Mouse (Mus musculus): ENCODE data around the gene Gbp3. TPM values are rescaled to one million over a fixed set of nuclear protein-coding genes. Genes with fewer than 3 reads are reported as not detected.
"Not testable (repeated sequence)": the region's sequence is repeated elsewhere in the genome, so short reads cannot be mapped to it uniquely, and the experiment has no call there.

Gene Gbp3
- total and polyA plus RNA-seq, 2 experiments from 2014 or later: 2.4 to 2.7 TPM

GRCm38 (mm10) chr3:142535667-142536066 lies 24.2 kb upstream of the Gbp3 start:
- H3K27me3 ChIP-seq (ENCODE audit: insufficient read depth, low read length): no peaks in the 10 kb centered on the region
- H3K9me3 ChIP-seq (ENCODE audit: low read length): no peaks in the 10 kb centered on the region
- no peak overlapping the region for H3K9ac ChIP-seq (replicated peaks; ENCODE audit: low read length)
- no peak overlapping the region for H3K4me2 ChIP-seq (ENCODE audit: low read depth, low read length)
- ATAC-seq (no peak), DNase-seq (ENCODE audit: low spot score) (no peak)
- no peak for TF ChIP-seq CTCF (IDR thresholded peaks at IDR 0.05; ENCODE audit: low read depth)
- WGBS: 81% methylated on average over 1 of the region's 1 CpGs
- H3K27ac ChIP-seq: no peak overlapping the region
- H3K4me1 ChIP-seq (ENCODE audit: insufficient read depth, low read length): no peaks in the 10 kb centered on the region
- H3K36me3 ChIP-seq (ENCODE audit: insufficient read depth, low read length): no peaks in the 10 kb centered on the region
- no peak overlapping the region for H3K4me3 ChIP-seq (ENCODE audit: low read length)

- Histone ChIP-seq H3K36me3 (ENCODE audit: insufficient read depth, low read length) (no peaks in the 10 kb centered on the region), H3K27me3 (ENCODE audit: insufficient read depth, low read length) (no peaks in the 10 kb centered on the region), H3K4me2 (ENCODE audit: low read depth, low read length) (no peak overlapping the region), H3K9ac (replicated peaks; ENCODE audit: low read length) (no peak overlapping the region), H3K4me3 (ENCODE audit: low read length) (no peak overlapping the region), H3K4me1 (ENCODE audit: insufficient read depth, low read length) (no peaks in the 10 kb centered on the region), H3K27ac (no peak overlapping the region), H3K9me3 (ENCODE audit: low read length) (no peaks in the 10 kb centered on the region)
- TF ChIP-seq CTCF (IDR thresholded peaks at IDR 0.05; ENCODE audit: low read depth): no peak
- ATAC-seq (no peak), DNase-seq (ENCODE audit: low spot score) (no peak)
- WGBS: 65% methylated on average over 6 of the region's 6 CpGs
These were observed 18.4 kb upstream of the Gbp3 start for GRCm38 (mm10) chr3:142541391-142541790.

- H3K9me3 ChIP-seq (ENCODE audit: low read length); H3K4me3 ChIP-seq (ENCODE audit: low read length); H3K4me2 ChIP-seq (ENCODE audit: low read depth, low read length); ATAC-seq; DNase-seq (ENCODE audit: low spot score); H3K9ac ChIP-seq (replicated peaks; ENCODE audit: low read length); H3K27me3 ChIP-seq (ENCODE audit: insufficient read depth, low read length); H3K36me3 ChIP-seq (ENCODE audit: insufficient read depth, low read length); H3K4me1 ChIP-seq (ENCODE audit: insufficient read depth, low read length); H3K27ac ChIP-seq: not testable (repeated sequence)
- 54% methylated on average over 12 of the region's 12 CpGs for WGBS
These were observed 17.1 kb upstream of the Gbp3 start for GRCm38 (mm10) chr3:142542776-142543175.

GRCm38 (mm10) chr3:142546690-142547089 lies 13.1 kb upstream of the Gbp3 start:
- 42% methylated on average over 3 of the region's 3 CpGs for WGBS
- Histone ChIP-seq H3K9ac (replicated peaks; ENCODE audit: low read length) (no peak overlapping the region), H3K4me3 (ENCODE audit: low read length) (no peak overlapping the region), H3K4me1 (ENCODE audit: insufficient read depth, low read length) (0 out of 2 replicates have a peak, but pooled peaks cover 2% of the 10 kb centered on the region), H3K4me2 (ENCODE audit: low read depth, low read length) (no peak overlapping the region), H3K9me3 (ENCODE audit: low read length) (no peaks in the 10 kb centered on the region), H3K27ac (no peak overlapping the region), H3K27me3 (ENCODE audit: insufficient read depth, low read length) (no peaks in the 10 kb centered on the region), H3K36me3 (ENCODE audit: insufficient read depth, low read length) (no peaks in the 10 kb centered on the region)
- DNase-seq (ENCODE audit: low spot score) (peak; percentile 54), ATAC-seq (no peak)
- no peak for TF ChIP-seq CTCF (IDR thresholded peaks at IDR 0.05; ENCODE audit: low read depth)

- 88% methylated on average over 3 of the region's 3 CpGs for WGBS
- H3K27me3 ChIP-seq (ENCODE audit: insufficient read depth, low read length): no peaks in the 10 kb centered on the region
- ATAC-seq: no peak
- no peak for DNase-seq (ENCODE audit: low spot score)
- TF ChIP-seq CTCF (IDR thresholded peaks at IDR 0.05; ENCODE audit: low read depth): no peak
- no peak overlapping the region for H3K4me3 ChIP-seq (ENCODE audit: low read length)
- no peak overlapping the region for H3K9ac ChIP-seq (replicated peaks; ENCODE audit: low read length)
- H3K4me1 ChIP-seq (ENCODE audit: insufficient read depth, low read length): 0 out of 2 replicates have a peak, but pooled peaks cover 2% of the 10 kb centered on the region
- no peaks in the 10 kb centered on the region for H3K36me3 ChIP-seq (ENCODE audit: insufficient read depth, low read length)
- H3K4me2 ChIP-seq (ENCODE audit: low read depth, low read length): no peak overlapping the region
- H3K27ac ChIP-seq: no peak overlapping the region
- H3K9me3 ChIP-seq (ENCODE audit: low read length): no peaks in the 10 kb centered on the region
These were observed 9.7 kb upstream of the Gbp3 start for GRCm38 (mm10) chr3:142550052-142550676.

GRCm38 (mm10) chr3:142554601-142555000 lies 5.2 kb upstream of the Gbp3 start:
- Histone ChIP-seq H3K4me1 (ENCODE audit: insufficient read depth, low read length) (no peaks in the 10 kb centered on the region), H3K27ac (no peak overlapping the region), H3K9ac (replicated peaks; ENCODE audit: low read length) (no peak overlapping the region), H3K4me2 (ENCODE audit: low read depth, low read length) (no peak overlapping the region), H3K36me3 (ENCODE audit: insufficient read depth, low read length) (no peaks in the 10 kb centered on the region), H3K27me3 (ENCODE audit: insufficient read depth, low read length) (no peaks in the 10 kb centered on the region), H3K4me3 (ENCODE audit: low read length) (no peak overlapping the region), H3K9me3 (ENCODE audit: low read length) (no peaks in the 10 kb centered on the region)
- DNase-seq (ENCODE audit: low spot score) (no peak), ATAC-seq (no peak)
- TF ChIP-seq CTCF (IDR thresholded peaks at IDR 0.05; ENCODE audit: low read depth): no peak
- 85% methylated on average over 1 of the region's 1 CpGs for WGBS

- TF ChIP-seq CTCF (IDR thresholded peaks at IDR 0.05; ENCODE audit: low read depth): no peak
- Histone ChIP-seq H3K9ac (replicated peaks; ENCODE audit: low read length) (no peak overlapping the region), H3K9me3 (ENCODE audit: low read length) (no peaks in the 10 kb centered on the region), H3K36me3 (ENCODE audit: insufficient read depth, low read length) (no peaks in the 10 kb centered on the region), H3K4me1 (ENCODE audit: insufficient read depth, low read length) (no peaks in the 10 kb centered on the region), H3K4me3 (ENCODE audit: low read length) (no peak overlapping the region), H3K27me3 (ENCODE audit: insufficient read depth, low read length) (no peaks in the 10 kb centered on the region), H3K27ac (no peak overlapping the region), H3K4me2 (ENCODE audit: low read depth, low read length) (no peak overlapping the region)
- peak; percentile 14 for DNase-seq (ENCODE audit: low spot score)
- 68% methylated on average over 11 of the region's 11 CpGs for WGBS
- ATAC-seq: peak; percentile 35; the same call in 1 of the 2 replicates
These were observed 4.2 kb upstream of the Gbp3 start for GRCm38 (mm10) chr3:142555623-142556022.
